Mouse (Mus musculus): Measurements from ENCODE around the gene Gm44596. TPM values are rescaled to one million over a fixed set of nuclear protein-coding genes. Genes with fewer than 3 reads are reported as not detected.

Gene Gm44596
- not detected in 2 replicates for total RNA-seq (2012; rRNA removed)
- not detected for polyA plus RNA-seq (2012; ENCODE audit: insufficient read depth in 1 of 2, insufficient read length in 2 of 2, low read depth in 1 of 2, low replicate concordance in 2 of 2, missing spikeins in 1 of 2)

GRCm38 (mm10) chr6:128375192-128375591 lies at the start of gene Gm44596, which contains the start of gene Tex52:
TSS of gene Gm44596 (plus strand) at chr6:128375503.
TSS of gene Tex52 (plus strand) at chr6:128375456.
- Histone ChIP-seq H3K27ac (ENCODE audit: control insufficient read depth, low read depth, low read length) (no peak within 1 kb of the TSS), H3K36me3 (ENCODE audit: control insufficient read depth in 1 of 2, insufficient read depth in 2 of 2, low read length in 2 of 2) (peaks cover 0 to 3% of the 10 kb centered on the region in 2 experiments; a peak in 2 of 4 replicates)

GRCm38 (mm10) chr6:128334397-128335124 lies 40.7 kb upstream of the Gm44596 start:
- no peaks in the 10 kb centered on the region for H3K4me1 ChIP-seq (ENCODE audit: control insufficient read depth in 1 of 2, insufficient read depth in 2 of 2, low read length in 2 of 2)
- peak; percentile 59 for DNase-seq (ENCODE audit: low read depth, low spot score)
- peak; percentile 45 to 65 (median 56); a peak in 5 of 6 replicates for TF ChIP-seq CTCF (IDR thresholded peaks at IDR 0.05 in 2 of 3, conservative IDR thresholded peaks at IDR 0.05 in 1 of 3; ENCODE audit: control insufficient read depth in 1 of 3, insufficient read depth in 1 of 3, low read depth in 2 of 3, low read length in 3 of 3, poor library complexity in 1 of 3, severe bottlenecking in 1 of 3)
- peak; percentile 23 for TF ChIP-seq RAD21 (IDR thresholded peaks at IDR 0.05; ENCODE audit: low read depth, low read length)
- peak; percentile 43; the same call in 1 of the 2 replicates for TF ChIP-seq ZNF384 (IDR thresholded peaks at IDR 0.05; ENCODE audit: low read depth, low read length)
- no peak for TF ChIP-seq GATA1 (IDR thresholded peaks at IDR 0.05; ENCODE audit: low read depth, low read length)
- TF ChIP-seq TAL1 (IDR thresholded peaks at IDR 0.05; ENCODE audit: low read length), result no peak
- TF ChIP-seq SMC3 (IDR thresholded peaks at IDR 0.05; ENCODE audit: low read depth, low read length), result peak; percentile 19; the same call in 1 of the 2 replicates
- TF ChIP-seq USF2 (IDR thresholded peaks at IDR 0.05; ENCODE audit: borderline replicate concordance in 1 of 2, insufficient read depth in 1 of 2, low read depth in 1 of 2, low read length in 2 of 2), result no peak
- H3K36me3 ChIP-seq (ENCODE audit: control insufficient read depth in 1 of 2, insufficient read depth in 2 of 2, low read length in 2 of 2), result peaks cover 1 to 2% of the 10 kb centered on the region in 2 experiments; a peak in 2 of 4 replicates
- H3K9me3 ChIP-seq (replicated peaks; ENCODE audit: insufficient read depth, low read length), result peaks cover 2% of the 10 kb centered on the region; the same call in 1 of the 2 replicates
- no peak overlapping the region for H3K4me3 ChIP-seq (ENCODE audit: control insufficient read depth in 1 of 2, insufficient read depth in 1 of 2, low read depth in 2 of 2, low read length in 2 of 2)
- H3K27me3 ChIP-seq (ENCODE audit: control insufficient read depth in 1 of 2, insufficient read depth in 2 of 2, low read length in 2 of 2), result no peaks in the 10 kb centered on the region
- H3K79me2 ChIP-seq (ENCODE audit: control insufficient read depth, insufficient read depth, low read length, poor library complexity), result no peaks in the 10 kb centered on the region
- H3K27ac ChIP-seq (ENCODE audit: control insufficient read depth, low read depth, low read length), result no peak overlapping the region
- H3K9ac ChIP-seq (ENCODE audit: control insufficient read depth, low read depth, low read length, poor library complexity, severe bottlenecking), result no peak overlapping the region

More at GRCm38 (mm10) chr6:128375192-128375591, at the start of gene Gm44596, which contains the start of gene Tex52:
- H3K27me3 ChIP-seq (ENCODE audit: control insufficient read depth in 1 of 2, insufficient read depth in 2 of 2, low read length in 2 of 2), result no peaks in the 10 kb centered on the region
- H3K4me3 ChIP-seq (ENCODE audit: control insufficient read depth in 1 of 2, insufficient read depth in 1 of 2, low read depth in 2 of 2, low read length in 2 of 2), result no peak within 1 kb of the TSS
- H3K9ac ChIP-seq (ENCODE audit: control insufficient read depth, low read depth, low read length, poor library complexity, severe bottlenecking), result no peak within 1 kb of the TSS
- no peak for DNase-seq (ENCODE audit: low read depth, low spot score)
- H3K79me2 ChIP-seq (ENCODE audit: control insufficient read depth, insufficient read depth, low read length, poor library complexity), result no peaks in the 10 kb centered on the region
- peaks cover 0 to 4% of the 10 kb centered on the region in 2 experiments; a peak in 1 of 4 replicates for H3K4me1 ChIP-seq (ENCODE audit: control insufficient read depth in 1 of 2, insufficient read depth in 2 of 2, low read length in 2 of 2)
- TF ChIP-seq POLR2A (IDR thresholded peaks at IDR 0.05; ENCODE audit: control insufficient read depth in 1 of 2, insufficient read depth in 1 of 2, low read depth in 1 of 2, low read length in 2 of 2, poor library complexity in 1 of 2), result peak in 1 of 2 experiments; percentile 31; a peak in 1 of 4 replicates
- no peak for TF ChIP-seq MYC (IDR thresholded peaks at IDR 0.05; ENCODE audit: low read depth, low read length)
- no peaks in the 10 kb centered on the region for H3K9me3 ChIP-seq (replicated peaks; ENCODE audit: insufficient read depth, low read length)

- H3K36me3 ChIP-seq (ENCODE audit: control insufficient read depth in 1 of 2, insufficient read depth in 2 of 2, low read length in 2 of 2), result peaks cover 0 to 2% of the 10 kb centered on the region in 2 experiments; a peak in 1 of 4 replicates
- no peak overlapping the region for H3K4me3 ChIP-seq (ENCODE audit: control insufficient read depth in 1 of 2, insufficient read depth in 1 of 2, low read depth in 2 of 2, low read length in 2 of 2)
- no peak overlapping the region for H3K9ac ChIP-seq (ENCODE audit: control insufficient read depth, low read depth, low read length, poor library complexity, severe bottlenecking)
- H3K9me3 ChIP-seq (replicated peaks; ENCODE audit: insufficient read depth, low read length), result no peaks in the 10 kb centered on the region
- DNase-seq (ENCODE audit: low read depth, low spot score), result no peak
- H3K79me2 ChIP-seq (ENCODE audit: control insufficient read depth, insufficient read depth, low read length, poor library complexity), result no peaks in the 10 kb centered on the region
- H3K27me3 ChIP-seq (ENCODE audit: control insufficient read depth in 1 of 2, insufficient read depth in 2 of 2, low read length in 2 of 2), result no peaks in the 10 kb centered on the region
- H3K4me1 ChIP-seq (ENCODE audit: control insufficient read depth in 1 of 2, insufficient read depth in 2 of 2, low read length in 2 of 2), result no peaks in the 10 kb centered on the region
- H3K27ac ChIP-seq (ENCODE audit: control insufficient read depth, low read depth, low read length), result no peak overlapping the region
- no peak for TF ChIP-seq CHD2 (IDR thresholded peaks at IDR 0.05; ENCODE audit: low read length)
- no peak for TF ChIP-seq GABPA (IDR thresholded peaks at IDR 0.05; ENCODE audit: low read depth, low read length)
- TF ChIP-seq E2F4 (IDR thresholded peaks at IDR 0.05; ENCODE audit: borderline replicate concordance, low read depth, low read length), result no peak
- no peak for TF ChIP-seq KAT2A (conservative IDR thresholded peaks at IDR 0.05; ENCODE audit: low read depth, low read length)
- no peak for TF ChIP-seq MXI1 (IDR thresholded peaks at IDR 0.05; ENCODE audit: low read depth, low read length)
- TF ChIP-seq JUND (IDR thresholded peaks at IDR 0.05; ENCODE audit: low read depth, low read length), result no peak
- TF ChIP-seq ZC3H11A (IDR thresholded peaks at IDR 0.05; ENCODE audit: low read depth, low read length), result no peak
- TF ChIP-seq POLR2A (IDR thresholded peaks at IDR 0.05; ENCODE audit: control insufficient read depth in 1 of 2, insufficient read depth in 1 of 2, low read depth in 1 of 2, low read length in 2 of 2, poor library complexity in 1 of 2), result no peak
- no peak for TF ChIP-seq TCF12 (IDR thresholded peaks at IDR 0.05; ENCODE audit: low read depth, low read length)
- TF ChIP-seq RCOR1 (IDR thresholded peaks at IDR 0.05; ENCODE audit: low read depth, low read length), result no peak
- TF ChIP-seq GATA1 (IDR thresholded peaks at IDR 0.05; ENCODE audit: low read depth, low read length), result no peak
- no peak for TF ChIP-seq ZMIZ1 (IDR thresholded peaks at IDR 0.05; ENCODE audit: low read depth, low read length)
- no peak for TF ChIP-seq MEF2A (IDR thresholded peaks at IDR 0.05; ENCODE audit: extremely low read depth, insufficient replicate concordance, low read depth, low read length, poor library complexity, severe bottlenecking)
Measured at GRCm38 (mm10) chr6:128337467-128337866, 37.8 kb upstream of the Gm44596 start.
